Mouse (Mus musculus) heart, adult 2 months (tissue): ENCODE results near the gene Nptx1. TPM values are rescaled to one million over a fixed set of nuclear protein-coding genes. Genes with fewer than 3 reads are reported as not detected.

Experiments used
- DNase-seq, 2 experiments: peaks; one replicate each; pipeline ENCODE4 v3.0.0; 2021
- H3K27ac ChIP-seq: fragments of 200-600 bp; 2 replicates; pipeline ENCODE4 v1.8.1; 2022
- H3K27me3 ChIP-seq: fragments of 200-500 bp; 2 replicates; pipeline ENCODE4 v1.6.1; 2012; ENCODE audit warnings: mild to moderate bottlenecking, low read length, inconsistent platforms, mixed read lengths; ENCODE audit not compliant: control insufficient read depth, insufficient read depth
- H3K36me3 ChIP-seq: fragments of 200-500 bp; 2 replicates; pipeline ENCODE4 v1.6.1; 2012; ENCODE audit warnings: low read length, inconsistent platforms; ENCODE audit not compliant: control insufficient read depth, insufficient read depth
- H3K4me1 ChIP-seq: fragments of 200-500 bp; 2 replicates; pipeline ENCODE4 v1.6.1; 2011; ENCODE audit warnings: low read length; ENCODE audit not compliant: control insufficient read depth, insufficient read depth
- H3K4me3 ChIP-seq: fragments of 200-600 bp; 2 replicates; pipeline ENCODE4 v1.8.1; 2022
- H3K79me2 ChIP-seq: fragments of 200-500 bp; replicated peaks from 2 replicates; pipeline ENCODE4 v1.6.1; 2012; ENCODE audit warnings: mild to moderate bottlenecking, inconsistent platforms, low read length, moderate library complexity, mixed read lengths; ENCODE audit not compliant: control insufficient read depth, insufficient read depth
- H3K9ac ChIP-seq: fragments of 200-500 bp; 2 replicates; pipeline ENCODE4 v1.6.1; 2012; ENCODE audit warnings: low read depth, mild to moderate bottlenecking, control low read depth, inconsistent platforms, low read length, mixed read lengths
- CTCF ChIP-seq: fragments of 200-600 bp; IDR thresholded peaks from 2 replicates; pipeline ENCODE4 v1.8.1; 2022; ENCODE audit warnings: antibody characterized with exemption, mild to moderate bottlenecking, moderate library complexity
- EP300 ChIP-seq: fragments of 200-500 bp; IDR thresholded peaks from 2 replicates; pipeline ENCODE4 v1.6.1; 2011; ENCODE audit warnings: low read depth, low read length, control low read depth; ENCODE audit not compliant: insufficient read depth
- POLR2A ChIP-seq: fragments of 200-500 bp; IDR thresholded peaks from 2 replicates; pipeline ENCODE4 v1.6.1; 2011; ENCODE audit warnings: mild to moderate bottlenecking, low read depth, low read length, control low read depth; ENCODE audit not compliant: insufficient read depth
- WGBS: fragments of 180-500 bp; shearing (Covaris S2); methylation state at CpG from one replicate; pipeline ENCODE4 v1.1.7; 2018; 5-methylcytosine and 5-hydroxymethylcytosine counted together
- intact Hi-C: fragments of 180-260 bp; cut with DNase I; formaldehyde crosslinking; loops from one replicate; pipeline ENCODE4 v1.15.1; 2025
- polyA plus RNA-seq: library from polyadenylated mRNA; depleted of rRNA; stranded (reverse); fragments of >200 nt; gene quantifications from 2 replicates; pipeline ENCODE4 v1.2.3, GENCODE M21; 2012
- total RNA-seq, 2 experiments: library from RNA; stranded (reverse); gene quantifications; 2 replicates each; pipeline ENCODE4 v1.2.3; 2021

Gene Nptx1
- total and polyA plus RNA-seq, 3 experiments = 0.09 to 0.23 (median 0.16) TPM

- H3K27ac ChIP-seq = no peak overlapping the region
- H3K4me3 ChIP-seq = no peak overlapping the region
- no peak overlapping the region for H3K9ac ChIP-seq
- no peaks in the 10 kb centered on the region for H3K36me3 ChIP-seq
- no peak for DNase-seq
- no peaks in the 10 kb centered on the region for H3K27me3 ChIP-seq
- no peaks in the 10 kb centered on the region for H3K79me2 ChIP-seq
- TF ChIP-seq EP300 (no peak), CTCF (no peak), POLR2A (no peak)
- H3K4me1 ChIP-seq = no peaks in the 10 kb centered on the region
- WGBS = 13% methylated on average over 4 of the region's 4 CpGs
- intact Hi-C loops = no loop called here
Observed at GRCm38 (mm10) chr11:119576855-119577254, 29.3 kb upstream of the Nptx1 start.

- DNase-seq = no peak
- no peak overlapping the region for H3K9ac ChIP-seq
- H3K4me3 ChIP-seq = no peak overlapping the region
- no peaks in the 10 kb centered on the region for H3K27me3 ChIP-seq
- TF ChIP-seq CTCF = no peak
- no peak for TF ChIP-seq POLR2A
- no peak for TF ChIP-seq EP300
- no peaks in the 10 kb centered on the region for H3K36me3 ChIP-seq
- no peaks in the 10 kb centered on the region for H3K4me1 ChIP-seq
- intact Hi-C loops = loop anchor here (5.0 kb wide), 1 partner anchor 420 kb away; no protein-coding TSS in a partner anchor
- no peak overlapping the region for H3K27ac ChIP-seq
- WGBS = 77% methylated on average over 15 of the region's 15 CpGs
- no peaks in the 10 kb centered on the region for H3K79me2 ChIP-seq
Observed at GRCm38 (mm10) chr11:119572316-119573010, 24.9 kb upstream of the Nptx1 start.

GRCm38 (mm10) chr11:119566188-119566587 lies 18.6 kb upstream of the Nptx1 start:
- no peaks in the 10 kb centered on the region for H3K36me3 ChIP-seq
- H3K4me3 ChIP-seq = no peak overlapping the region
- WGBS = 49% methylated on average over 5 of the region's 5 CpGs
- peaks cover 3% of the 10 kb centered on the region; the same call in 1 of the 2 replicates for H3K27me3 ChIP-seq
- TF ChIP-seq EP300 = no peak
- TF ChIP-seq POLR2A = no peak
- no peak for TF ChIP-seq CTCF
- H3K27ac ChIP-seq = no peak overlapping the region
- H3K79me2 ChIP-seq = no peaks in the 10 kb centered on the region
- DNase-seq = no peak
- H3K4me1 ChIP-seq = no peaks in the 10 kb centered on the region
- H3K9ac ChIP-seq = no peak overlapping the region
- intact Hi-C loops = no loop called here

GRCm38 (mm10) chr11:119565684-119566083 lies 18.1 kb upstream of the Nptx1 start:
- no peak for DNase-seq
- Histone ChIP-seq H3K27me3 (peaks cover 3% of the 10 kb centered on the region; the same call in 1 of the 2 replicates), H3K4me1 (no peaks in the 10 kb centered on the region), H3K9ac (no peak overlapping the region), H3K36me3 (no peaks in the 10 kb centered on the region), H3K27ac (no peak overlapping the region), H3K79me2 (no peaks in the 10 kb centered on the region), H3K4me3 (no peak overlapping the region)
- intact Hi-C loops = no loop called here
- 31% methylated on average over 10 of the region's 10 CpGs for WGBS
- no peak for TF ChIP-seq EP300
- TF ChIP-seq POLR2A = no peak
- TF ChIP-seq CTCF = no peak

GRCm38 (mm10) chr11:119565021-119565420 lies 17.5 kb upstream of the Nptx1 start:
- intact Hi-C loops = no loop called here
- no peak for TF ChIP-seq POLR2A
- TF ChIP-seq EP300 = no peak
- TF ChIP-seq CTCF = no peak
- no peak overlapping the region for H3K4me3 ChIP-seq
- peaks cover 3% of the 10 kb centered on the region; the same call in 1 of the 2 replicates for H3K27me3 ChIP-seq
- no peaks in the 10 kb centered on the region for H3K4me1 ChIP-seq
- H3K27ac ChIP-seq = no peak overlapping the region
- no peak overlapping the region for H3K9ac ChIP-seq
- H3K79me2 ChIP-seq = no peaks in the 10 kb centered on the region
- no peaks in the 10 kb centered on the region for H3K36me3 ChIP-seq
- WGBS = 79% methylated on average over 7 of the region's 7 CpGs
- DNase-seq = no peak

- peaks cover 3% of the 10 kb centered on the region; the same call in 1 of the 2 replicates for H3K27me3 ChIP-seq
- no peaks in the 10 kb centered on the region for H3K4me1 ChIP-seq
- intact Hi-C loops = no loop called here
- TF ChIP-seq POLR2A (no peak), EP300 (no peak), CTCF (no peak)
- H3K9ac ChIP-seq = no peak overlapping the region
- no peaks in the 10 kb centered on the region for H3K36me3 ChIP-seq
- no peaks in the 10 kb centered on the region for H3K79me2 ChIP-seq
- H3K27ac ChIP-seq = no peak overlapping the region
- no peak overlapping the region for H3K4me3 ChIP-seq
- 73% methylated on average over 10 of the region's 10 CpGs for WGBS
- no peak for DNase-seq
Observed at GRCm38 (mm10) chr11:119564383-119564782, 16.8 kb upstream of the Nptx1 start.
